Mouse (Mus musculus) CH12.LX (cell line): Measurements from ENCODE around the gene Vmn1r4. TPM values are rescaled to one million over a fixed set of nuclear protein-coding genes. Genes with fewer than 3 reads are reported as not detected.

ENCODE experiments used
- DNase-seq: peaks from one replicate; pipeline ENCODE4 v3.0.0-alpha.2; 2013; ENCODE audit errors: extremely low read depth
- H3K27ac ChIP-seq: 2 replicates; pipeline ENCODE4 v1.5.1; 2012; ENCODE audit warnings: low read depth, mild to moderate bottlenecking, control low read depth, moderate library complexity; ENCODE audit not compliant: insufficient read depth
- H3K27me3 ChIP-seq: replicated peaks from 2 replicates; pipeline ENCODE3; 2012; ENCODE audit warnings: inconsistent platforms
- H3K36me3 ChIP-seq, 2 experiments: replicated peaks in 1 of 2; 2 replicates each; pipeline versions ENCODE3 to v1.6.1; 2012; ENCODE audit warnings: inconsistent platforms in 1 of 2, low read length in 1 of 2, mild to moderate bottlenecking in 1 of 2, mixed read lengths in 1 of 2, moderate library complexity in 1 of 2; ENCODE audit not compliant: control insufficient read depth in 1 of 2, insufficient read depth in 1 of 2
- H3K4me1 ChIP-seq, 2 experiments: 2 replicates each; pipeline ENCODE4 v1.6.1; 2012; ENCODE audit warnings: inconsistent platforms in 1 of 2, moderate library complexity in 1 of 2; ENCODE audit not compliant: insufficient read depth in 2 of 2, control insufficient read depth in 1 of 2
- H3K4me2 ChIP-seq: 2 replicates; pipeline ENCODE4 v1.6.1; 2012; ENCODE audit warnings: low read depth, mild to moderate bottlenecking, control low read depth; ENCODE audit not compliant: poor library complexity, insufficient read depth, severe bottlenecking
- H3K4me3 ChIP-seq, 3 experiments: fragments of 150-350 bp in 1 of 3; sonication (generic) in 1 of 3; replicated peaks in 1 of 3; 2 replicates each; pipeline versions ENCODE3 to v1.5.1; 2011 to 2012; ENCODE audit warnings: low read depth in 2 of 3, low read length in 2 of 3, mild to moderate bottlenecking in 2 of 3, moderate library complexity in 2 of 3, control low read depth in 1 of 3, improper control_type of control experiment in 1 of 3, inconsistent platforms in 1 of 3, mixed read lengths in 1 of 3; ENCODE audit not compliant: poor library complexity in 1 of 3
- H3K79me2 ChIP-seq: replicated peaks from 2 replicates; pipeline ENCODE4 v1.6.1; 2012; ENCODE audit warnings: mild to moderate bottlenecking, moderate library complexity; ENCODE audit not compliant: control insufficient read depth, poor library complexity, insufficient read depth, severe bottlenecking; ENCODE audit errors: extremely low read depth
- H3K9ac ChIP-seq: 2 replicates; pipeline ENCODE4 v1.6.1; 2012; ENCODE audit warnings: low read depth, mild to moderate bottlenecking, control low read depth, moderate library complexity; ENCODE audit not compliant: insufficient read depth
- H3K9me3 ChIP-seq: replicated peaks from 2 replicates; pipeline ENCODE3; 2012; ENCODE audit warnings: low read length, inconsistent platforms, mixed read lengths
- CHD2 ChIP-seq: IDR thresholded peaks from 2 replicates; pipeline ENCODE4 v1.6.1; 2011; ENCODE audit warnings: low read length, improper control_type of control experiment
- E2F4 ChIP-seq: IDR thresholded peaks from 2 replicates; pipeline ENCODE4 v1.6.1; 2011; ENCODE audit warnings: low read depth, low read length, improper control_type of control experiment; ENCODE audit not compliant: insufficient replicate concordance
- ELF1 ChIP-seq: IDR thresholded peaks from 2 replicates; pipeline ENCODE4 v1.6.1; 2014; ENCODE audit warnings: low read depth, mild to moderate bottlenecking, inconsistent platforms, low read length, improper control_type of control experiment
- ETS1 ChIP-seq: conservative IDR thresholded peaks from 2 replicates; pipeline ENCODE4 v1.6.1; 2012; ENCODE audit warnings: low read depth, mild to moderate bottlenecking, inconsistent platforms, low read length, improper control_type of control experiment, moderate library complexity
- GABPA ChIP-seq: IDR thresholded peaks from 2 replicates; pipeline ENCODE4 v1.6.1; 2012; ENCODE audit warnings: low read depth, low read length, improper control_type of control experiment, inconsistent platforms; ENCODE audit not compliant: insufficient replicate concordance
- IRF4 ChIP-seq: IDR thresholded peaks from 2 replicates; pipeline ENCODE4 v1.6.1; 2014; ENCODE audit warnings: low read depth, mild to moderate bottlenecking, inconsistent platforms, low read length, improper control_type of control experiment
- JUND ChIP-seq: conservative IDR thresholded peaks from 2 replicates; pipeline ENCODE4 v1.6.1; 2011; ENCODE audit warnings: low read depth, low read length, improper control_type of control experiment
- KAT2A ChIP-seq: IDR thresholded peaks from 2 replicates; pipeline ENCODE4 v1.6.1; 2012; ENCODE audit warnings: low read length, improper control_type of control experiment, inconsistent platforms; ENCODE audit not compliant: insufficient replicate concordance
- MAX ChIP-seq: IDR thresholded peaks from 2 replicates; pipeline ENCODE4 v1.6.1; 2011; ENCODE audit warnings: low read length, improper control_type of control experiment
- MAZ ChIP-seq: IDR thresholded peaks from 2 replicates; pipeline ENCODE4 v1.6.1; 2012; ENCODE audit warnings: low read depth, mild to moderate bottlenecking, inconsistent platforms, low read length, improper control_type of control experiment, moderate library complexity
- MEF2A ChIP-seq: IDR thresholded peaks from 2 replicates; pipeline ENCODE4 v1.6.1; 2014; ENCODE audit warnings: low read depth, mild to moderate bottlenecking, inconsistent platforms, low read length, improper control_type of control experiment, borderline replicate concordance
- NELFE ChIP-seq: IDR thresholded peaks from 2 replicates; pipeline ENCODE4 v1.6.1; 2011; ENCODE audit warnings: low read depth, low read length, improper control_type of control experiment
- PAX5 ChIP-seq: IDR thresholded peaks from 2 replicates; pipeline ENCODE4 v1.6.1; 2012; ENCODE audit warnings: low read length, inconsistent platforms, mixed read lengths
- POLR2A ChIP-seq: IDR thresholded peaks from 2 replicates; pipeline ENCODE4 v1.6.1; 2011; ENCODE audit warnings: low read depth, mild to moderate bottlenecking, improper control_type of control experiment, low read length
- RAD21 ChIP-seq: IDR thresholded peaks from 2 replicates; pipeline ENCODE4 v1.6.1; 2011; ENCODE audit warnings: low read depth, mild to moderate bottlenecking, low read length, improper control_type of control experiment, moderate library complexity
- RCOR1 ChIP-seq: conservative IDR thresholded peaks from 2 replicates; pipeline ENCODE4 v1.6.1; 2012; ENCODE audit warnings: low read depth, mild to moderate bottlenecking, inconsistent platforms, low read length, improper control_type of control experiment
- TCF12 ChIP-seq: IDR thresholded peaks from 2 replicates; pipeline ENCODE4 v1.6.1; 2014; ENCODE audit warnings: low read depth, mild to moderate bottlenecking, inconsistent platforms, low read length, improper control_type of control experiment
- USF1 ChIP-seq: IDR thresholded peaks from 2 replicates; pipeline ENCODE4 v1.6.1; 2014; ENCODE audit warnings: low read depth, mild to moderate bottlenecking, inconsistent platforms, low read length, improper control_type of control experiment
- USF2 ChIP-seq: conservative IDR thresholded peaks from 2 replicates; pipeline ENCODE4 v1.6.1; 2011; ENCODE audit warnings: low read depth, low read length, improper control_type of control experiment
- ZC3H11A ChIP-seq: IDR thresholded peaks from 2 replicates; pipeline ENCODE4 v1.6.1; 2012; ENCODE audit warnings: low read depth, mild to moderate bottlenecking, inconsistent platforms, low read length, improper control_type of control experiment
- ZKSCAN1 ChIP-seq: IDR thresholded peaks from 2 replicates; pipeline ENCODE4 v1.6.1; 2012; ENCODE audit warnings: low read depth, inconsistent platforms, low read length, improper control_type of control experiment, borderline replicate concordance
- dilution Hi-C: fragments of 300-500 bp; cut with MboI; formaldehyde crosslinking; loops from 2 replicates; pipeline ENCODE4 v1.14.3; 2020; ENCODE audit warnings: low sequenced_read_pairs; ENCODE audit not compliant: extremely low pct_unique_long_range_greater_than_20kb, extremely low pct_ligation_motif_present
- in situ Hi-C: fragments of 300-500 bp; cut with MboI; formaldehyde crosslinking; loops from 3 replicates; pipeline ENCODE4 v1.14.3; 2019; ENCODE audit warnings: low sequenced_read_pairs, low pct_ligation_motif_present, low pct_unique_long_range_greater_than_20kb, mixed read lengths
- polyA plus RNA-seq: library from polyadenylated mRNA; unstranded; fragments of >175 nt; gene quantifications from 2 replicates; pipeline ENCODE4 v1.2.1, GENCODE M21; 2012; ENCODE audit warnings: low read depth; ENCODE audit not compliant: insufficient read length
- total RNA-seq, 2 experiments: library from RNA; depleted of rRNA; stranded (reverse); fragments of 300-350 nt in 1 of 2; fragments of >200 nt in 1 of 2; gene quantifications; 2 replicates each; pipeline ENCODE4 v1.2.3; 2012 to 2014

The Vmn1r4 gene
- total and polyA plus RNA-seq, 3 experiments, result 0.11 to 0.25 (median 0.11) TPM

DNA sequence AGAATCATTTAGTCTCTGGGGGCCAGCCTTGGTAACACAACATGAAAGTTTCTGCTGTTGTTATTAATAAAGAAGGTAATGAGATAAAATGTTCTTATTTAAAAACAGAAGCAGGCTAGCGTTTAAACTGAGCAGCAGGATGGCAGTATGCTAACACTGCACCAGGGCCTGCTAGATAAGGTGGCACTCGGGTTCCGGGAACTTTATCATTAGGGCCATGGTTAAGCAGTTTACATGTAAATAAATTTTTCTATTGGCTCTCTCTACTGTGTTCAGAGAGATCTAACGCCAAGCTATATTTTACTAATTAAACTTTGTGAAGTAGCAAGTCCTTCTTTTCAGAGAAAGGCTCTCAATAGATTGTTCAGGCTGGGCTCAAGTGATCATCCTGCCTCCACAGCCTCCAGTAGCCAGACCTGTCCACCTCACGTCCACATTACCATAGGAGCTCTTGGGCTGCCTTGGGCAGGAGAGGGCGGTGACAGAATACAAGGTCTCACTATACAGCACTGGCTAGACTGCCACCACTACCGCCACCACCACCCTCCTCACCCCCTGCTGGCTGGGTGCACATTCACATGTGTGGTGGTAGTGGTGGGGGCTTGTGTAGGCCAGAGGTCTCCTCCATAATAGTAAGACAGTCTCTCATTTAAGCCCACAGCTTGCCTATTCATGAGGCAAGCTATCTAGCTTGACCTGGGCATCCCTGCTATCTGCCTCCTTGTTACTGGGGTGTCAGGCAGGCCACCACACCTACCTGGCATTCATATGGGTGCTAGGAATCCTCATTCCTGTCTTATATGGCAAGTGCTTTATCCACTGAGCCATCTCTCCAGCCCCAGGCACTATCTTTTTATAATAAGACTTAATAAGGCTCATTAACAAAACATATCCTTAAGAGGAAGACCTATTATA is 21.0 kb upstream of the Vmn1r4 start:
- no peak for DNase-seq
- Histone ChIP-seq H3K27me3 (no peaks in the 10 kb centered on the region), H3K4me2 (no peak overlapping the region), H3K27ac (no peak overlapping the region), H3K36me3 (peaks cover 0 to 1% of the 10 kb centered on the region in 2 experiments), H3K9ac (no peak overlapping the region), H3K79me2 (peaks cover 12% of the 10 kb centered on the region; the same call in 1 of the 2 replicates), H3K4me1 (peaks cover 0 to 24% of the 10 kb centered on the region in 2 experiments; a peak in 2 of 4 replicates), H3K4me3 (no peak overlapping the region), H3K9me3 (no peaks in the 10 kb centered on the region)
- TF ChIP-seq POLR2A, result no peak
- TF ChIP-seq TCF12, result no peak
- no peak for TF ChIP-seq PAX5
- TF ChIP-seq GABPA, result no peak
- TF ChIP-seq USF1, result no peak
- TF ChIP-seq ZC3H11A, result no peak
- TF ChIP-seq ELF1, result no peak
- no peak for TF ChIP-seq MAZ
- TF ChIP-seq RAD21, result no peak
- no peak for TF ChIP-seq ETS1
- dilution Hi-C loops (no loop called here), in situ Hi-C loops (loop anchor here (10.0 kb wide), 1 partner anchor 98 kb away; no protein-coding TSS in a partner anchor)

DNA sequence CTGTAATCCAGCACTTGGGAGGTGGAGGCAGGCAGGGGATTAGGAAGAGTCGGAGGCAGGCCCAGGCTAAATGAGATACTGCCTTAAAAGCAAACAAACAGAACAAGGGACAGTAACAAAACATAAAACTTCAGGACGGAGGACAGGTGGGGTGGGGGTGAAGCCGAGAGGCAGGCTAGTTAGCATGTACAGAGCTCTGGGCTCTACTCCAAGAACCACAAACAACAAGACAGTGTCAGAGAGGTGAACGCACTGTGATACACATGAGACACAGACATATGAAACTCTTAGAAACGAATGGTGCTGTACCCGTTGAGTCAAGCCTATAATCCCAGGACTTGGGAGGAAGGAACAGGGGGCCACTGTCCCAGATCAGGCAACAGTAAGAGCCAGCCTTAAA is 20.0 kb upstream of the Vmn1r4 start:
- dilution Hi-C loops, result no loop called here
- H3K4me2 ChIP-seq, result no peak overlapping the region
- peaks cover 11% of the 10 kb centered on the region; the same call in 1 of the 2 replicates for H3K79me2 ChIP-seq
- peaks cover 0 to 21% of the 10 kb centered on the region in 2 experiments; a peak in 2 of 4 replicates for H3K4me1 ChIP-seq
- no peak overlapping the region for H3K4me3 ChIP-seq
- TF ChIP-seq NELFE (no peak), MAZ (no peak), GABPA (no peak), E2F4 (no peak), RCOR1 (no peak), IRF4 (no peak), MEF2A (no peak), CHD2 (no peak), MAX (no peak), ZC3H11A (no peak), ETS1 (no peak), USF2 (no peak), JUND (no peak), ZKSCAN1 (no peak), KAT2A (no peak)
- TF ChIP-seq, all 38 proteins: peak for 0
- no peak for DNase-seq
- Histone ChIP-seq H3K27ac (no peak overlapping the region), H3K27me3 (no peaks in the 10 kb centered on the region), H3K9me3 (no peaks in the 10 kb centered on the region), H3K9ac (no peak overlapping the region), H3K36me3 (peaks cover 0 to 3% of the 10 kb centered on the region in 2 experiments)
- in situ Hi-C loops, result loop anchor here (10.0 kb wide), 1 partner anchor 99 kb away; no protein-coding TSS in a partner anchor
